Mouse (Mus musculus) ES-E14 (cell line): ENCODE measurements around the gene 4930402H24Rik.

ENCODE experiments used
- CHD2 ChIP-seq: IDR thresholded peaks from 2 replicates; pipeline ENCODE4 v1.6.1; 2014; ENCODE audit warnings: mild to moderate bottlenecking, low read depth, low read length, inconsistent platforms
- HCFC1 ChIP-seq: IDR thresholded peaks from 2 replicates; pipeline ENCODE4 v1.6.1; 2012; ENCODE audit warnings: low read length, inconsistent platforms, borderline replicate concordance; ENCODE audit not compliant: insufficient read depth
- MAFK ChIP-seq: IDR thresholded peaks from 2 replicates; pipeline ENCODE4 v1.6.1; 2014; ENCODE audit warnings: mild to moderate bottlenecking, low read depth, low read length, inconsistent platforms; ENCODE audit not compliant: insufficient read depth
- ZC3H11A ChIP-seq: IDR thresholded peaks from 2 replicates; pipeline ENCODE4 v1.6.1; 2012; ENCODE audit warnings: low read depth, mild to moderate bottlenecking, inconsistent platforms, low read length, borderline replicate concordance
- ZNF384 ChIP-seq: IDR thresholded peaks from 2 replicates; pipeline ENCODE4 v1.6.1; 2012; ENCODE audit warnings: low read depth, low read length, inconsistent platforms

- TF ChIP-seq ZNF384 (no peak), ZC3H11A (no peak), MAFK (no peak), CHD2 (no peak), HCFC1 (no peak)
Measured at GRCm38 (mm10) chr2:130724369-130724768, 181.8 kb downstream of the 4930402H24Rik start.
